Comparison of ENCODE assay signal across 11 mouse cellular contexts in the genomic region with DNA sequence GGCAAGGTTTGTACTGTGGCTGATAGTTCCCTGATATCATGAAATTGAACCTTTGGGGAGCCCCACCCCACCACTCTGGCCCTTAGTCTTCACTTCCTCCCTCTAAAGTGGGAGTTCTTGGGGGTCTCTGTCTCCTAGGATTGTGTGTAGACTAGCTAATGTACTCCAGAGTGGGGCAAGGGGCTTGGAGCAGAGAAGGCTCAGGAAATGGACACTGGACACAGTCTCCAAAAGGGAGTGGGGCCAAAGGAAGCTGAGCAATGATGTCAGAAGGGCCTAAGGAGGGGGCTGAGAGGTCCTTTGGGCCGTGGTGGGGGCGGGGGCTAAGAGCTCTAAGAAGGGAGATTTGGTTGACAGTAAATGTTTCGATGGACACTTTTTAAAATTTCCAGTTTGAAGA. TPM values are rescaled to one million over a fixed set of nuclear protein-coding genes. Genes with fewer than 3 reads are reported as not detected.
DNase-seq lines count a peak whose midpoint lies in the region; ATAC-seq and TF ChIP-seq lines count a peak whose summit lies in the region.
"Had no signal": no experiment of that assay in that cellular context is flagged by ENCODE, and none has a peak within 500 bp of the region (broad histone marks: within the 10 kb centered on the region; RNA-seq: fewer than 3 reads in every experiment).

No protein-coding gene starts in this region.

- ATAC-seq in hindbrain, embryonic 15.5 days (ENCODE audit: low FRiP score, low read depth) = no peak
- no peak for ATAC-seq in midbrain, embryonic 14.5 days (ENCODE audit: low FRiP score, low TSS enrichment)
- no peak for ATAC-seq in megakaryocyte progenitor cell, adult 5-6 weeks (replicated peaks; ENCODE audit: poor library complexity)

- H3K9ac ChIP-seq in hindbrain, embryonic 15.5 days = peak overlapping the region; percentile 95; the same call in 1 of the 2 replicates
- peak overlapping the region; percentile 6; the same call in 1 of the 2 replicates for H3K9ac ChIP-seq in midbrain, embryonic 14.5 days (replicated peaks; ENCODE audit: low read length)

- no peak for DNase-seq in kidney, adult 2 months
- no peak for DNase-seq in kidney, adult 11 months
- DNase-seq in midbrain, embryonic 14.5 days = no peak
- DNase-seq in adrenal gland, adult 2 months = no peak
- DNase-seq in thymus, adult 2 months = no peak
- DNase-seq: lung, adult 2 months; thymus, postnatal 4 days had no signal

- H3K27ac ChIP-seq in kidney, adult 2 months (ENCODE audit: insufficient read depth, low read depth, low read length) = peak overlapping the region; percentile 61
- no peak overlapping the region for H3K27ac ChIP-seq in cortical plate, adult 2 months (ENCODE audit: insufficient read depth, low read length)
- H3K27ac ChIP-seq in hindbrain, embryonic 15.5 days (replicated peaks) = no peak overlapping the region
- H3K27ac ChIP-seq in midbrain, embryonic 14.5 days (replicated peaks; ENCODE audit: low read depth, low read length) = no peak overlapping the region
- no peak overlapping the region for H3K27ac ChIP-seq in thymus, adult 2 months (ENCODE audit: control insufficient read depth, insufficient read depth, low read length)

- 48% methylated on average over 3 of the region's 3 CpGs for WGBS in kidney, adult 2 months
- 90% methylated on average over 3 of the region's 3 CpGs for WGBS in hindbrain, embryonic 15.5 days
- WGBS in midbrain, embryonic 14.5 days = 99% methylated on average over 3 of the region's 3 CpGs
- 73% methylated on average over 3 of the region's 3 CpGs for WGBS in thymus, adult 2 months

- peak overlapping the region; percentile 71 for H3K4me2 ChIP-seq in hindbrain, embryonic 15.5 days
- peak overlapping the region; percentile 83 for H3K4me2 ChIP-seq in midbrain, embryonic 14.5 days (ENCODE audit: low read length)

- H3K27me3 ChIP-seq in kidney, adult 2 months (replicated peaks; ENCODE audit: control insufficient read depth, insufficient read depth, low read length) = no peaks in the 10 kb centered on the region
- H3K27me3 ChIP-seq in hindbrain, embryonic 15.5 days = no peaks in the 10 kb centered on the region
- H3K27me3 ChIP-seq in midbrain, embryonic 14.5 days (ENCODE audit: control insufficient read depth, insufficient read depth, low read length) = no peaks in the 10 kb centered on the region
- no peaks in the 10 kb centered on the region for H3K27me3 ChIP-seq in thymus, adult 2 months (ENCODE audit: control insufficient read depth, insufficient read depth, low read length)

- H3K4me1 ChIP-seq in kidney, adult 2 months (ENCODE audit: control insufficient read depth, insufficient read depth, low read length) = peaks cover 52% of the 10 kb centered on the region
- peaks cover 30% of the 10 kb centered on the region for H3K4me1 ChIP-seq in cortical plate, adult 2 months (ENCODE audit: control insufficient read depth, insufficient read depth, low read length)
- H3K4me1 ChIP-seq in hindbrain, embryonic 15.5 days (replicated peaks) = peaks cover 71% of the 10 kb centered on the region
- H3K4me1 ChIP-seq in midbrain, embryonic 14.5 days (ENCODE audit: control insufficient read depth, insufficient read depth, low read length) = peaks cover 33% of the 10 kb centered on the region
- H3K4me1 ChIP-seq in thymus, adult 2 months (replicated peaks; ENCODE audit: control insufficient read depth, insufficient read depth, low read length) = peaks cover 40% of the 10 kb centered on the region

- no peak for TF ChIP-seq CTCF in kidney, adult 2 months (conservative IDR thresholded peaks at IDR 0.05; ENCODE audit: insufficient read depth, insufficient read length, low read depth, low read length)
- no peak for TF ChIP-seq CTCF in cortical plate, adult 2 months (IDR thresholded peaks at IDR 0.05; ENCODE audit: extremely low read depth, insufficient read depth, low read length)
- no peak for TF ChIP-seq CTCF in thymus, adult 2 months (IDR thresholded peaks at IDR 0.05; ENCODE audit: borderline replicate concordance, control insufficient read depth, extremely low read depth, insufficient read depth, low read length, poor library complexity)

- peak overlapping the region; percentile 91 for H3K4me3 ChIP-seq in kidney, adult 2 months (ENCODE audit: insufficient read depth, low read depth, low read length)
- peak overlapping the region; percentile 97 for H3K4me3 ChIP-seq in cortical plate, adult 2 months (ENCODE audit: insufficient read depth, low read length)
- H3K4me3 ChIP-seq in hindbrain, embryonic 15.5 days = peak overlapping the region; percentile 90
- 0 out of 2 replicates have a peak overlapping the region, but pooled peaks have one; percentile 8 for H3K4me3 ChIP-seq in midbrain, embryonic 14.5 days (replicated peaks; ENCODE audit: low read depth, low read length)
- no peak overlapping the region for H3K4me3 ChIP-seq in thymus, adult 2 months (ENCODE audit: control insufficient read depth, insufficient read depth, low read length)

- no peaks in the 10 kb centered on the region for H3K9me3 ChIP-seq in hindbrain, embryonic 15.5 days
- no peaks in the 10 kb centered on the region for H3K9me3 ChIP-seq in midbrain, embryonic 14.5 days (ENCODE audit: control insufficient read depth, low read length)

- no peaks in the 10 kb centered on the region for H3K36me3 ChIP-seq in kidney, adult 2 months (ENCODE audit: control insufficient read depth, insufficient read depth, low read length)
- no peaks in the 10 kb centered on the region for H3K36me3 ChIP-seq in hindbrain, embryonic 15.5 days
- H3K36me3 ChIP-seq in midbrain, embryonic 14.5 days (ENCODE audit: control insufficient read depth, insufficient read depth, low read length) = no peaks in the 10 kb centered on the region
- H3K36me3 ChIP-seq in thymus, adult 2 months (ENCODE audit: control insufficient read depth, insufficient read depth, low read length) = no peaks in the 10 kb centered on the region

- TF ChIP-seq POLR2A in kidney, adult 2 months (IDR thresholded peaks at IDR 0.05; ENCODE audit: low read depth, low read length) = no peak
- TF ChIP-seq POLR2A in cortical plate, adult 2 months (IDR thresholded peaks at IDR 0.05; ENCODE audit: extremely low read depth, insufficient read depth, low read length) = no peak
- no peak for TF ChIP-seq POLR2A in thymus, adult 2 months (IDR thresholded peaks at IDR 0.05; ENCODE audit: control insufficient read depth, extremely low read depth, insufficient read depth, low read length, poor library complexity)

RNA-seq across cellular contexts. Expression of a gene that starts 2.5 kb away (rescaled TPM):
- polyA plus RNA-seq in kidney, adult 2 months (2012; rRNA removed) = 801 and 824 TPM in 2 replicates
- polyA plus RNA-seq in cortical plate, adult 2 months (2012; rRNA removed) = 638 and 653 TPM in 2 replicates
- 439 and 445 TPM in 2 replicates for polyA plus RNA-seq in hindbrain, embryonic 15.5 days (2015; fragmentation: Nextera tagmentation; extraction: Ambion mirVana)
- 316 and 322 TPM in 2 replicates for polyA plus RNA-seq in midbrain, embryonic 14.5 days (2014; fragmentation: Nextera tagmentation; extraction: Ambion mirVana)
- 100 to 1,000 TPM; 693 to 716 TPM for total RNA-seq in adrenal gland, adult 2 months (2021)
- polyA plus RNA-seq in adrenal gland, adult 2 months (2012; rRNA removed) = 3,024 and 3,201 TPM in 2 replicates
- polyA plus RNA-seq in thymus, adult 2 months (2012; rRNA removed) = 249 and 255 TPM in 2 replicates
- total RNA-seq in megakaryocyte progenitor cell, adult 5-6 weeks (2015) = 118 and 140 TPM in 2 replicates
- 121 and 181 TPM in 2 replicates for total RNA-seq in megakaryocyte progenitor cell, adult 5-6 weeks (2017)

RNA-seq across cellular contexts. Expression of a gene that starts 14.0 kb away (rescaled TPM):
- polyA plus RNA-seq in kidney, adult 2 months (2012; rRNA removed) = 64.8 and 74.5 TPM in 2 replicates
- polyA plus RNA-seq in cortical plate, adult 2 months (2012; rRNA removed) = 71.6 and 74.4 TPM in 2 replicates
- 94.1 and 99.2 TPM in 2 replicates for polyA plus RNA-seq in hindbrain, embryonic 15.5 days (2015; fragmentation: Nextera tagmentation; extraction: Ambion mirVana)
- polyA plus RNA-seq in midbrain, embryonic 14.5 days (2014; fragmentation: Nextera tagmentation; extraction: Ambion mirVana) = 70.4 and 102 TPM in 2 replicates
- 10 to 100 TPM; 23.3 to 30.9 TPM for total RNA-seq in adrenal gland, adult 2 months (2021)
- 120 and 142 TPM in 2 replicates for polyA plus RNA-seq in adrenal gland, adult 2 months (2012; rRNA removed)
- polyA plus RNA-seq in thymus, adult 2 months (2012; rRNA removed) = 155 and 157 TPM in 2 replicates
- total RNA-seq in megakaryocyte progenitor cell, adult 5-6 weeks (2015) = 18.7 and 23.5 TPM in 2 replicates
- total RNA-seq in megakaryocyte progenitor cell, adult 5-6 weeks (2017) = 26.8 and 33.7 TPM in 2 replicates

RNA-seq across cellular contexts. Expression of a gene that starts 39.4 kb away (rescaled TPM):
- 0.03 TPM in 2 replicates for polyA plus RNA-seq in kidney, adult 2 months (2012; rRNA removed)
- not detected in 2 replicates for polyA plus RNA-seq in cortical plate, adult 2 months (2012; rRNA removed)
- polyA plus RNA-seq in hindbrain, embryonic 15.5 days (2015; fragmentation: Nextera tagmentation; extraction: Ambion mirVana) = 1.8 and 2.7 TPM in 2 replicates
- 0.40 and 1.3 TPM in 2 replicates for polyA plus RNA-seq in midbrain, embryonic 14.5 days (2014; fragmentation: Nextera tagmentation; extraction: Ambion mirVana)
- total RNA-seq in adrenal gland, adult 2 months (2021) = under 1 TPM; 0.23 to 0.24 TPM
- 0.40 and 0.48 TPM in 2 replicates for polyA plus RNA-seq in adrenal gland, adult 2 months (2012; rRNA removed)
- polyA plus RNA-seq in thymus, adult 2 months (2012; rRNA removed) = 2.9 and 4.5 TPM in 2 replicates
- total RNA-seq in megakaryocyte progenitor cell, adult 5-6 weeks (2015) = not detected in 2 replicates
- not detected in 2 replicates for total RNA-seq in megakaryocyte progenitor cell, adult 5-6 weeks (2017)
- total RNA-seq: common myeloid progenitor, adult 5-6 weeks had no signal

RNA-seq across cellular contexts. Expression of a gene that starts 50.2 kb away (rescaled TPM):
- polyA plus RNA-seq in kidney, adult 2 months (2012; rRNA removed) = 0.99 and 5.1 TPM in 2 replicates
- polyA plus RNA-seq in cortical plate, adult 2 months (2012; rRNA removed) = 0.26 and 0.44 TPM in 2 replicates
- polyA plus RNA-seq in hindbrain, embryonic 15.5 days (2015; fragmentation: Nextera tagmentation; extraction: Ambion mirVana) = 0.31 and 1.00 TPM in 2 replicates
- polyA plus RNA-seq in midbrain, embryonic 14.5 days (2014; fragmentation: Nextera tagmentation; extraction: Ambion mirVana) = 0.27 and 0.57 TPM in 2 replicates
- under 1 TPM; 0.49 to 0.62 TPM for total RNA-seq in adrenal gland, adult 2 months (2021)
- polyA plus RNA-seq in adrenal gland, adult 2 months (2012; rRNA removed) = 0.83 and 1.4 TPM in 2 replicates
- 78.8 and 92.3 TPM in 2 replicates for polyA plus RNA-seq in thymus, adult 2 months (2012; rRNA removed)
- total RNA-seq in megakaryocyte progenitor cell, adult 5-6 weeks (2015) = 127 and 144 TPM in 2 replicates
- total RNA-seq in megakaryocyte progenitor cell, adult 5-6 weeks (2017) = 98.1 and 105 TPM in 2 replicates

RNA-seq across cellular contexts. Expression of a gene that starts 51.2 kb away (rescaled TPM):
- 24.0 and 27.5 TPM in 2 replicates for polyA plus RNA-seq in kidney, adult 2 months (2012; rRNA removed)
- 0.62 and 0.79 TPM in 2 replicates for polyA plus RNA-seq in cortical plate, adult 2 months (2012; rRNA removed)
- 1.1 and 1.5 TPM in 2 replicates for polyA plus RNA-seq in hindbrain, embryonic 15.5 days (2015; fragmentation: Nextera tagmentation; extraction: Ambion mirVana)
- polyA plus RNA-seq in midbrain, embryonic 14.5 days (2014; fragmentation: Nextera tagmentation; extraction: Ambion mirVana) = 1.2 and 2.0 TPM in 2 replicates
- 1 to 10 TPM; 1.9 to 4.1 TPM for total RNA-seq in adrenal gland, adult 2 months (2021)
- polyA plus RNA-seq in adrenal gland, adult 2 months (2012; rRNA removed) = 14.2 and 17.2 TPM in 2 replicates
- 2.3 and 4.6 TPM in 2 replicates for polyA plus RNA-seq in thymus, adult 2 months (2012; rRNA removed)
- total RNA-seq in megakaryocyte progenitor cell, adult 5-6 weeks (2015) = not detected in 2 replicates
- not detected in 2 replicates for total RNA-seq in megakaryocyte progenitor cell, adult 5-6 weeks (2017)
- total RNA-seq: common myeloid progenitor, adult 5-6 weeks had no signal
